Mouse (Mus musculus) stomach, postnatal 0 days (tissue): ENCODE data around the gene Ppp2r2c. TPM values are rescaled to one million over a fixed set of nuclear protein-coding genes. Genes with fewer than 3 reads are reported as not detected.

ENCODE experiments used
- ATAC-seq: fragments of 200-750 bp; cut with Nextera tagmentation; 2 replicates; pipeline ENCODE4 v1.8.0; 2017; ENCODE audit not compliant: low FRiP score, low TSS enrichment
- DNase-seq: peaks from one replicate; pipeline ENCODE4 v3.0.0-alpha.2; 2016; ENCODE audit warnings: low spot score
- H3K27ac ChIP-seq: fragments of 300-500 bp; sonication (generic); replicated peaks from 2 replicates; pipeline ENCODE4 v1.5.1; 2014; ENCODE audit warnings: mild to moderate bottlenecking, control low read depth
- H3K27me3 ChIP-seq: fragments of 300-500 bp; sonication (generic); 2 replicates; pipeline ENCODE4 v1.6.1; 2014; ENCODE audit warnings: low read length; ENCODE audit not compliant: control insufficient read depth, insufficient read depth
- H3K36me3 ChIP-seq: fragments of 300-500 bp; sonication (generic); 2 replicates; pipeline ENCODE4 v1.6.1; 2014; ENCODE audit warnings: low read length, mixed read lengths; ENCODE audit not compliant: control insufficient read depth, insufficient read depth
- H3K4me1 ChIP-seq: fragments of 300-500 bp; sonication (generic); replicated peaks from 2 replicates; pipeline ENCODE4 v1.6.1; 2014; ENCODE audit warnings: antibody characterized with exemption; ENCODE audit not compliant: control insufficient read depth, insufficient read depth
- H3K4me2 ChIP-seq: fragments of 300-500 bp; sonication (generic); replicated peaks from 2 replicates; pipeline ENCODE4 v1.6.1; 2014; ENCODE audit warnings: low read depth, mild to moderate bottlenecking, control low read depth, moderate library complexity
- H3K4me3 ChIP-seq: fragments of 300-500 bp; sonication (generic); 2 replicates; pipeline ENCODE4 v1.5.1; 2014; ENCODE audit warnings: low read depth, low read length, control low read depth
- H3K9ac ChIP-seq: fragments of 300-500 bp; sonication (generic); 2 replicates; pipeline ENCODE4 v1.6.1; 2014; ENCODE audit warnings: mild to moderate bottlenecking, low read length, control low read depth, mixed read lengths
- H3K9me3 ChIP-seq: fragments of 300-500 bp; sonication (generic); 2 replicates; pipeline ENCODE4 v1.6.1; 2016; ENCODE audit warnings: low read length; ENCODE audit not compliant: control insufficient read depth
- CTCF ChIP-seq: IDR thresholded peaks from 2 replicates; pipeline ENCODE4 v1.5.1; 2016; ENCODE audit warnings: antibody characterized with exemption, low read depth, mild to moderate bottlenecking, moderate library complexity
- EP300 ChIP-seq: optimal IDR thresholded peaks from 2 replicates; pipeline ENCODE3; 2016; ENCODE audit warnings: antibody characterized with exemption
- WGBS: fragments of 180-500 bp; shearing (Covaris S2); extraction: QIAGEN DNeasy Blood & Tissue Kit; methylation state at CpG from one replicate; pipeline ENCODE4 v1.1.7; 2014; 5-methylcytosine and 5-hydroxymethylcytosine counted together
- polyA plus RNA-seq: library from polyadenylated mRNA; unstranded; fragments of >200 nt; fragmentation: Nextera tagmentation; extraction: Ambion mirVana; gene quantifications from 2 replicates; pipeline ENCODE4 v1.2.1, GENCODE M21; 2015

The Ppp2r2c gene
- polyA plus RNA-seq, 1 experiment from 2014 or later = 0.93 TPM

GRCm38 (mm10) chr5:36894604-36895368 lies 26.5 kb downstream of the Ppp2r2c start:
- ATAC-seq (no peak), DNase-seq (no peak)
- TF ChIP-seq CTCF = no peak
- TF ChIP-seq EP300 = no peak

GRCm38 (mm10) chr5:36895621-36896573 lies 27.6 kb downstream of the Ppp2r2c start:
- DNase-seq (no peak), ATAC-seq (no peak)
- H3K9ac ChIP-seq = no peak overlapping the region
- no peaks in the 10 kb centered on the region for H3K9me3 ChIP-seq
- H3K27ac ChIP-seq = no peak overlapping the region
- no peaks in the 10 kb centered on the region for H3K27me3 ChIP-seq
- no peak for TF ChIP-seq CTCF
- H3K4me1 ChIP-seq = no peaks in the 10 kb centered on the region
- 70% methylated on average over 10 of the region's 10 CpGs for WGBS
- no peak overlapping the region for H3K4me2 ChIP-seq
- H3K36me3 ChIP-seq = no peaks in the 10 kb centered on the region
- no peak overlapping the region for H3K4me3 ChIP-seq

More at GRCm38 (mm10) chr5:36894604-36895368, 26.5 kb downstream of the Ppp2r2c start:
- no peaks in the 10 kb centered on the region for H3K27me3 ChIP-seq
- no peaks in the 10 kb centered on the region for H3K4me1 ChIP-seq
- no peaks in the 10 kb centered on the region for H3K9me3 ChIP-seq
- no peaks in the 10 kb centered on the region for H3K36me3 ChIP-seq
- no peak overlapping the region for H3K27ac ChIP-seq
- no peak overlapping the region for H3K4me2 ChIP-seq
- H3K4me3 ChIP-seq = no peak overlapping the region
- no peak overlapping the region for H3K9ac ChIP-seq
- 78% methylated on average over 6 of the region's 6 CpGs for WGBS

- DNase-seq (no peak), ATAC-seq (no peak)
- no peaks in the 10 kb centered on the region for H3K36me3 ChIP-seq
- H3K27me3 ChIP-seq = no peaks in the 10 kb centered on the region
- H3K4me1 ChIP-seq = no peaks in the 10 kb centered on the region
- H3K9ac ChIP-seq = no peak overlapping the region
- H3K27ac ChIP-seq = no peak overlapping the region
- no peak overlapping the region for H3K4me2 ChIP-seq
- WGBS = 75% methylated on average over 8 of the region's 8 CpGs
- no peaks in the 10 kb centered on the region for H3K9me3 ChIP-seq
- no peak overlapping the region for H3K4me3 ChIP-seq
- no peak for TF ChIP-seq EP300
- no peak for TF ChIP-seq CTCF
These were observed 29.7 kb downstream of the Ppp2r2c start for GRCm38 (mm10) chr5:36897999-36898398.

GRCm38 (mm10) chr5:36898415-36899109 lies 30.2 kb downstream of the Ppp2r2c start:
- no peaks in the 10 kb centered on the region for H3K4me1 ChIP-seq
- no peak overlapping the region for H3K9ac ChIP-seq
- no peaks in the 10 kb centered on the region for H3K36me3 ChIP-seq
- no peak for TF ChIP-seq EP300
- TF ChIP-seq CTCF = no peak
- no peak for DNase-seq
- no peak overlapping the region for H3K4me3 ChIP-seq
- no peak overlapping the region for H3K4me2 ChIP-seq
- ATAC-seq = no peak
- 71% methylated on average over 11 of the region's 11 CpGs for WGBS
- no peaks in the 10 kb centered on the region for H3K27me3 ChIP-seq
- no peak overlapping the region for H3K27ac ChIP-seq
- no peaks in the 10 kb centered on the region for H3K9me3 ChIP-seq

- Histone ChIP-seq H3K4me2 (no peak overlapping the region), H3K4me1 (no peaks in the 10 kb centered on the region)
These were observed 31.1 kb downstream of the Ppp2r2c start for GRCm38 (mm10) chr5:36899392-36899791.

More at GRCm38 (mm10) chr5:36899392-36899791, 31.1 kb downstream of the Ppp2r2c start:
- H3K4me3 ChIP-seq = no peak overlapping the region
- TF ChIP-seq CTCF (no peak), EP300 (no peak)
- DNase-seq (no peak), ATAC-seq (no peak)
- no peak overlapping the region for H3K9ac ChIP-seq
- H3K36me3 ChIP-seq = no peaks in the 10 kb centered on the region
- H3K27me3 ChIP-seq = no peaks in the 10 kb centered on the region
- 71% methylated on average over 5 of the region's 5 CpGs for WGBS
- H3K27ac ChIP-seq = no peak overlapping the region
- no peaks in the 10 kb centered on the region for H3K9me3 ChIP-seq
